Mouse (Mus musculus) lung, embryonic 14.5 days (tissue): ENCODE measurements around the gene Drd5. TPM values are rescaled to one million over a fixed set of nuclear protein-coding genes. Genes with fewer than 3 reads are reported as not detected.

Source experiments
- ATAC-seq: fragments of 200-750 bp; cut with Nextera tagmentation; 2 replicates; pipeline ENCODE4 v1.8.0; 2017; ENCODE audit warnings: mild to moderate bottlenecking, moderate TSS enrichment, moderate library complexity; ENCODE audit not compliant: insufficient read depth
- DNase-seq: peaks from one replicate; pipeline ENCODE4 v3.0.0-alpha.2; 2015
- H3K27ac ChIP-seq: fragments of 300-500 bp; sonication (generic); 2 replicates; pipeline ENCODE4 v1.5.1; 2014; ENCODE audit warnings: low read depth, mild to moderate bottlenecking, moderate library complexity
- H3K27me3 ChIP-seq: fragments of 300-500 bp; sonication (generic); 2 replicates; pipeline ENCODE4 v1.6.1; 2014; ENCODE audit warnings: low read length, control low read depth; ENCODE audit not compliant: insufficient read depth
- H3K36me3 ChIP-seq: fragments of 300-500 bp; sonication (generic); 2 replicates; pipeline ENCODE4 v1.6.1; 2014; ENCODE audit warnings: control low read depth; ENCODE audit not compliant: insufficient read depth
- H3K4me1 ChIP-seq: fragments of 300-500 bp; sonication (generic); 2 replicates; pipeline ENCODE4 v1.6.1; 2014; ENCODE audit warnings: antibody characterized with exemption, control low read depth; ENCODE audit not compliant: insufficient read depth
- H3K4me2 ChIP-seq: fragments of 300-500 bp; sonication (generic); 2 replicates; pipeline ENCODE4 v1.6.1; 2014; ENCODE audit warnings: mild to moderate bottlenecking
- H3K4me3 ChIP-seq: fragments of 300-500 bp; sonication (generic); 2 replicates; pipeline ENCODE4 v1.5.1; 2014; ENCODE audit warnings: low read depth, low read length
- H3K9ac ChIP-seq: fragments of 300-500 bp; sonication (generic); 2 replicates; pipeline ENCODE4 v1.6.1; 2014
- H3K9me3 ChIP-seq: fragments of 300-500 bp; sonication (generic); 2 replicates; pipeline ENCODE4 v1.6.1; 2016; ENCODE audit warnings: low read depth, low read length, control low read depth
- CTCF ChIP-seq: IDR thresholded peaks from 2 replicates; pipeline ENCODE4 v1.5.1; 2016; ENCODE audit warnings: antibody characterized with exemption, low read depth
- WGBS: fragments of 180-500 bp; shearing (Covaris S2); extraction: QIAGEN DNeasy Blood & Tissue Kit; methylation state at CpG from one replicate; pipeline ENCODE4 v1.1.7; 2014; 5-methylcytosine and 5-hydroxymethylcytosine counted together
- polyA plus RNA-seq: library from polyadenylated mRNA; unstranded; fragments of >200 nt; fragmentation: Nextera tagmentation; extraction: Ambion mirVana; gene quantifications from 2 replicates; pipeline ENCODE4 v1.2.1, GENCODE M21; 2014

Drd5 gene
- polyA plus RNA-seq, 1 experiment from 2014 or later = not detected

DNA sequence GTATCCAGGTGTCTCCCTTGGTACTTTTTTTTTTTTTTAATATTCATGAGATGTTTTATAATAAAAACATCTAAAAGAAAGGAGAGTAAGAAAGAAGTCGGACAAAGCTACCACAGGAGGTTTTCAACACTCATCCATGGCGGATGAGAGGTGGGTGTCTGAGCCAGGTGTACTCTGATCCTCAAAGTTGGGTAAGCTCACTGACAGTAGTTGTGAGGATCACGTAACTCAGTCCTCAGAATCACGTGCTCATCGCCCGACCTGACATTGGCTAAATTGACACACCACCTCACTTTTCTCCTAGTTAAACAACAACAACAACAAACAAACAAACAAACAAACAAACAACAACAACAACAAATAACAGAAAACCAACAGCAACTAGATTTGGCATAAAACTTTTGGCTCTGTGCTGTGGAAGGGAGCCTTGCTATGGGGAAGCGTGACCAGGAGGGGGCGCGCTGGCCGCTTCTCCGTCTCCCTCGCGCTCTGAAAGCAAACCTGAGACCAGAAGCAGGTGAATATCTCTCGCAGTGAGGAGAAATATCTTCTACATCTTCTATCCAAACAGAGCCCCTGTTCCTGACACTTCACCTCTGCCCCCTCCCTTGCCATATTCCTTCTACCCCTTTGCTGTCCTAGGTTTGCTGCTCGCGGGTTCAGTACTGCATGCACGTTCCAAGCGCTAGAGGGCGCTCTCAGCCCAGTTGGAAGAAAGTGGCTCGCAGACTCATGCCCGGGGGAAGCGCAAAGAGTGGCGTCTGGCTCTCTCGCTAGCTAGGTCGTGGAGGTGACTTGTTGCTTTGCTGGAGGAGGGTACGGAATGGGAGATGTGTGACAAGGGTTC, 11.7 kb upstream of the Drd5 start:
- Histone ChIP-seq H3K9ac (no peak overlapping the region), H3K36me3 (no peaks in the 10 kb centered on the region), H3K27me3 (no peaks in the 10 kb centered on the region), H3K27ac (no peak overlapping the region), H3K4me2 (peak overlapping the region; percentile 61), H3K9me3 (no peaks in the 10 kb centered on the region), H3K4me1 (no peaks in the 10 kb centered on the region), H3K4me3 (peak overlapping the region; percentile 28)
- WGBS = 7% methylated on average over 26 of the region's 26 CpGs
- DNase-seq (peak; percentile 97), ATAC-seq (peak; percentile 88)
- peak; percentile 97 for TF ChIP-seq CTCF

DNA sequence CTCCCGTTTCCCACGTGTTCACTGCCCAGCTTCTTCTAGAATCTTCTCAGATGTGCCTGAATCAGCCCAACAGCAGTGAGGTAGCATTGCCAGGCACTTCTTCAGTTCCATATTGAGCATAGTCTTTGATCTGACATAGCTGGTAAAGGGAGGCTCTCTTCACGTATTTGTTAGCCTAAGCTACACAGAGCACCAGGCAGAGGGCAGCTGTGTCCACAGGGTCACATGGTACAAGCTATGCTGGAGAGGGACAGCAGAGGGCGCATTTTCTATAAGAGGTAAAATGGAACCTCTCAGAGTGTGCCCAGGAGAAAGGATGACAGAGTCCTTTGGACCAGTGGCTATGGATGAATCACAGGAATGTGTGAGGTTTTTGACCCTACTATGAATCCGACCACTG, 10.3 kb upstream of the Drd5 start:
- no peaks in the 10 kb centered on the region for H3K9me3 ChIP-seq
- no peak overlapping the region for H3K4me3 ChIP-seq
- no peaks in the 10 kb centered on the region for H3K4me1 ChIP-seq
- no peak overlapping the region for H3K27ac ChIP-seq
- ATAC-seq = peak; percentile 68; the same call in 1 of the 2 replicates
- peak; percentile 51 for TF ChIP-seq CTCF
- H3K4me2 ChIP-seq = no peak overlapping the region
- DNase-seq = peak; percentile 73
- H3K36me3 ChIP-seq = no peaks in the 10 kb centered on the region
- H3K9ac ChIP-seq = no peak overlapping the region
- WGBS = 43% methylated on average over 5 of the region's 5 CpGs
- no peaks in the 10 kb centered on the region for H3K27me3 ChIP-seq

DNA sequence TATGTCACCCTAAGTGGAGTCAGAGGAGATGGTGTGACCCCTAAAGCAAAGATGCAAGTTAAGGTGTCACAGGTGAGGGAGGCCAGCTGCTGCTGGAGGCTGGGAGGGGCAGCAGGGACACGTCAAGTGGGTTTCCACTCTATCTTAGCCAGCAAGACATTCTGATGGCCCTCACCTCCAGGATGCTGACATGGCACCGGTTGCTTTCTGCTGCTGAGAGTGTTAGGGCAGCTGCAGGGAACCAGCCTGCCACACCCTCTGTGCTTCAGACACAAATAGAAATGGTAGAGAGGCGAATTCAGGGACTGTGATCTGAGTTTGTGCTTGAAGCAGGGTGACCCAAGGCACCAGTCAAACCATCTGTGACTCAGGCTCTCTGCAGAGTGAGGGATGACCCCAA, 9.4 kb upstream of the Drd5 start:
- Histone ChIP-seq H3K4me1 (no peaks in the 10 kb centered on the region), H3K4me3 (no peak overlapping the region), H3K9me3 (no peaks in the 10 kb centered on the region), H3K4me2 (no peak overlapping the region), H3K27ac (no peak overlapping the region), H3K36me3 (no peaks in the 10 kb centered on the region), H3K27me3 (no peaks in the 10 kb centered on the region), H3K9ac (no peak overlapping the region)
- DNase-seq (no peak), ATAC-seq (no peak)
- WGBS = 50% methylated on average over 3 of the region's 3 CpGs
- no peak for TF ChIP-seq CTCF

DNA sequence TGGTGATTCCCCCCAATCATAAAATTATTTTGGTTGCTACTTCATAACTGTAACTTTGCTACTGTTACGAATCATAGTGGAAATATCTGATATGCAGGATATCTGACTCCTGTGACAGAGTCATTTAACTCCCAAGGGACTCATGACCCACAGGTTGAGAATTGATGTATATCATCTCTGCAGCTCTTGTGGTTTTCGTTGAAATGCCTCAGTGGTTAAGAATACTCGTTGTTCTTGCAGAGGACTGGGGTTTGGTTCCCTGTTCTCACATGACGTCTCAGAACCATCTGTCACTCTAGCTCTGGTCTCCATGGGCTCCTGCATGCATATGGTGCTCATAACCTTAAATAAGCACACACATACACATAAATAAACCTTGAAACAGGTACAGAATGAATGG, 14.2 kb downstream of the Drd5 start:
- no peak overlapping the region for H3K4me2 ChIP-seq
- ATAC-seq = no peak
- WGBS = 77% methylated on average over 4 of the region's 4 CpGs
- no peaks in the 10 kb centered on the region for H3K27me3 ChIP-seq
- H3K4me1 ChIP-seq = no peaks in the 10 kb centered on the region
- no peaks in the 10 kb centered on the region for H3K36me3 ChIP-seq
- H3K9ac ChIP-seq = no peak overlapping the region
- no peaks in the 10 kb centered on the region for H3K9me3 ChIP-seq
- H3K27ac ChIP-seq = no peak overlapping the region
- no peak overlapping the region for H3K4me3 ChIP-seq
- no peak for TF ChIP-seq CTCF
- DNase-seq = no peak

DNA sequence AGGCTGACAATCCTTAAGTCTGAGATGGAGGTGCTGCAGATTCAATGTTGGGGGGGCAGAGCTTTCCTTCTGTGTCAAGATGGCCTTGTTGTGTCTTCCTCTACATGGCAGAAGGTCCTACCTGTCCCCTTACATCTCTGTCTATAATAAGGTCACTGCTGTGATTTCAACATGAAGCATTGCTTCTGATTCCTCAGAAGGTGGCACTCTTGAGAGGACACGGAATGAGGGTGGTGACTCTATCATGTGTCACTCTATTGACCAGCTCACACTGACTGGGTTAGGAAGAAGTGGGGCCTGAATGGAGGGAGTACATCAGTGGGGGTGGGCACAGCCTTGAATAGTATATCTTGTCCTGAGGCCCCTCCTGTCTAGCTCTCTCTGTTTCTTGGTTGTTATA, 15.4 kb downstream of the Drd5 start:
- H3K9me3 ChIP-seq = no peaks in the 10 kb centered on the region
- no peaks in the 10 kb centered on the region for H3K27me3 ChIP-seq
- no peak overlapping the region for H3K27ac ChIP-seq
- no peak overlapping the region for H3K9ac ChIP-seq
- TF ChIP-seq CTCF = 0 out of 2 replicates have a peak, but pooled peaks have one; percentile 17
- no peaks in the 10 kb centered on the region for H3K4me1 ChIP-seq
- no peak overlapping the region for H3K4me3 ChIP-seq
- no peak overlapping the region for H3K4me2 ChIP-seq
- no peaks in the 10 kb centered on the region for H3K36me3 ChIP-seq
- DNase-seq = no peak
- 33% methylated on average over 1 of the region's 1 CpGs for WGBS
- ATAC-seq = no peak

DNA sequence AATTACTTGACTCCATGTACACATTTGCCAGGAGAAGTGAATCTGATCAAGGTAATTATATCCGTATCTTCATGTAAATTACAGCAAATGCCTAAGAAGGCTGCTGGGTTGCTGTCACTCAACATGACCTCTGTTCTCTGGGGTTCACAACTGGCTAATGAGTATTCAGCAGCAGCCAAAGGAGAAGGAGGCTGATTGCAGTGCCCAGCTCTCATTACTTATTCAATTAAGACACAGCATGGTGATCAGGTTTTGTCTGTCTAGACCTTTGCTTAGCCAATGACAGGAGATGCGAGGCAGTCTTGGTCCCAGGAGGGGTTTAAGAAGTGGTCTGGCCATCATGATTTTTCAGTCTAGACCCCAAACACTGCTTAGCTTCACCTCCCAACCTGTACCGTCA, 23.9 kb downstream of the Drd5 start:
- no peak overlapping the region for H3K27ac ChIP-seq
- WGBS = 77% methylated on average over 3 of the region's 3 CpGs
- no peaks in the 10 kb centered on the region for H3K36me3 ChIP-seq
- H3K27me3 ChIP-seq = no peaks in the 10 kb centered on the region
- H3K9ac ChIP-seq = no peak overlapping the region
- H3K4me1 ChIP-seq = no peaks in the 10 kb centered on the region
- H3K4me2 ChIP-seq = no peak overlapping the region
- ATAC-seq (no peak), DNase-seq (no peak)
- no peaks in the 10 kb centered on the region for H3K9me3 ChIP-seq
- no peak for TF ChIP-seq CTCF
- no peak overlapping the region for H3K4me3 ChIP-seq

DNA sequence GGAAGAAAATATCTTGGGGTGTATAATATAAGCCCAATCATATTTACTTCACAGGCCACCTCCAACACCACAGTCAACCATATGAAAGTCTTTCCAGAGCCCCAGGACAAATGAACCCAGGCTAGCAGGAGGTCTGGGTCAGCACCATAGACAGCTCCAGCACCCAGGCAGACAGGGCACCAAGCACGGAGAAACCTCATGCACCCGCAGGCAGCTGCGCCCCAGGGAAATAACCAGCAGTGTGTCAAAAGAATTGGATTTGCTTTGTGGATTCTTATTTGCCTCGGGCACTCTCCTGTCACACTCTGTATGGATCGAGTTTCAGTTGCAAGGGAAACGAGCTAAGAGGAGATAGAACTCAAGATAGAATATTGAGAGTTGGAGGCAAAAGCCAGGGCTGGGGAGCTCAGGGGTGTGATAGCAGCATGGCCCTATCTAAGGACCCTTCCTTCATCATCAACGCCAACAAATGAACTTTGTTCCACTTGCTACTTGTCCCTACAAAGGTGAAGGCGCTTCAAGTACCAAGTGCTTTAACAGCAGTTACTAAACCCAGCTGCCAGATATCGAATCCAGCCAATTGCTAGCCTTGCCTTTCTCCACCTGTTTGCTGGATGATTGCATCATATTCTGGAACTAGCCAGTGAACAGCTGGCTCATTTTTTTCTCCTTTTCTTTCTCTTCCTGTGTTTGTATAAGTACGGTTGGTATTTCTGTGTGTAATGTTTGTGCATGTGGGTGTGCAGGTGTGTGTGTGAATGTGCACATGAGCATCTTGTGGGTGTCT, 27.7 kb downstream of the Drd5 start:
- Histone ChIP-seq H3K4me2 (no peak overlapping the region), H3K27me3 (no peaks in the 10 kb centered on the region), H3K9ac (no peak overlapping the region), H3K4me1 (no peaks in the 10 kb centered on the region), H3K27ac (no peak overlapping the region), H3K4me3 (no peak overlapping the region), H3K9me3 (no peaks in the 10 kb centered on the region), H3K36me3 (no peaks in the 10 kb centered on the region)
- DNase-seq (peak; percentile 72), ATAC-seq (no peak)
- 31% methylated on average over 10 of the region's 10 CpGs for WGBS
- TF ChIP-seq CTCF = no peak
